Comparison of ENCODE assay signal across 1 mouse cellular context in the genomic region with DNA sequence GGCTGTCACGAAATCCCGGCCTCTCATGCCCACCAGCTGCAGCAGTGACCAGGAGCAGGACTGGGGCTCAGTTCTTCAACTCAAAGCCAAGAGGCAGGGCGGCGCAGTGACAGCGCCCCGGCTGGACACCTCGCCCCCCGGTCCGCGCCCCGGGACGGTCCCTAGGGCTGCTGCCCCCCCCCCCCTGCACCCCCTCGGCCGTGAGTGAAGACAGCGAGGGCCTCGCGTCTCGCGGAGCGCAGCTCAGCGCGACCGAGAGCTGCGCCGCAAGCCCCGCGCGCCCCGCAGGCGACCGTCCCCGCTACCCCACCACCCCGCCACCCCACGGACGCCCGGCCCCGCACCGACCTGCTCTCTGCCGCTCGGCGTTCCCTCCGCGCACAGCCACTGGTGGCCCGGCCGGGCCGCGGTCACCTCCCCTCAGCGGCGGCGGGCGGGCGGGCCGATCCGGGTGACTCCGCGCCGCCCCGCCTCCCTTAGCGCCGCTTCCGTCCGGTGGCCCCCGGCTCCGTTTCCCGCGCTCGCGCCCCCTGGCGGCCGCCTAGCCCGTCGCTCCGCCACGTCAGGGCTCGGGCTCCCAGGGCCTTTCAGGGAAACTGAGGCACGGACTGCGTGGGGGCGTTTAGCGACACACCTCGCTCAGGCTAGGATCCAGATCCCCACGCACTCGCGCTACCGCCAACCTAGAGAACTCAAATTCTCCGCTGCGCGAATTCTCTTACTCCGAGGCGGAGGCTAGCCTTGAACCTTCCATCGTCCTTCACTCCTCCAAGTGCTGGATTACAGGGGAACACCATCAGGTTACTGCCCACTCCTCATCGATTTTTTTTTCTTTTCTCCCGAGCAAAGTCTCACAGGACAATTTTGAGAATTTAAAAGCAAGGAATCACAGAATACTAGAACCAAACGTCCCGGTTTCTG.
TF ChIP-seq lines count a peak whose summit lies in the region.

A gene (minus strand): TSS at position 423 of the 921 bp plus-strand sequence.

TF ChIP-seq in CH12.LX, 34 proteins besides CTCF, POLR2A, EP300 and RAD21:
- no peak for TF ChIP-seq ZKSCAN1 (IDR thresholded peaks at IDR 0.05; ENCODE audit: borderline replicate concordance, low read depth, low read length)
- peak; percentile 38; the same call in 1 of the 2 replicates for TF ChIP-seq MXI1 (IDR thresholded peaks at IDR 0.05; ENCODE audit: low read depth, low read length)
- TF ChIP-seq JUN (IDR thresholded peaks at IDR 0.05; ENCODE audit: insufficient read depth, low read depth, low read length): no peak
- no peak for TF ChIP-seq E2F4 (IDR thresholded peaks at IDR 0.05; ENCODE audit: insufficient replicate concordance, low read depth, low read length)
- TF ChIP-seq HCFC1 (IDR thresholded peaks at IDR 0.05; ENCODE audit: low read depth, low read length): 0 out of 2 replicates have a peak, but pooled peaks have one; percentile 26
- no peak for TF ChIP-seq MAX (IDR thresholded peaks at IDR 0.05; ENCODE audit: low read length)
- TF ChIP-seq USF2 (conservative IDR thresholded peaks at IDR 0.05; ENCODE audit: low read depth, low read length): no peak
- no peak for TF ChIP-seq NELFE (IDR thresholded peaks at IDR 0.05; ENCODE audit: low read depth, low read length)
- TF ChIP-seq MAZ (IDR thresholded peaks at IDR 0.05; ENCODE audit: low read depth, low read length): peak; percentile 63; the same call in 1 of the 2 replicates
- 0 out of 2 replicates have a peak, but pooled peaks have one; percentile 26 for TF ChIP-seq IRF4 (IDR thresholded peaks at IDR 0.05; ENCODE audit: low read depth, low read length)
- no peak for TF ChIP-seq ZC3H11A (IDR thresholded peaks at IDR 0.05; ENCODE audit: low read depth, low read length)
- peak; percentile 77 for TF ChIP-seq SMC3 (IDR thresholded peaks at IDR 0.05; ENCODE audit: low read depth, low read length)
- no peak for TF ChIP-seq ZMIZ1 (IDR thresholded peaks at IDR 0.05; ENCODE audit: low read depth, low read length)
- TF ChIP-seq ELF1 (IDR thresholded peaks at IDR 0.05; ENCODE audit: low read depth, low read length): peak; percentile 69
- no peak for TF ChIP-seq KAT2A (IDR thresholded peaks at IDR 0.05; ENCODE audit: insufficient replicate concordance, low read length)
- TF ChIP-seq UBTF (IDR thresholded peaks at IDR 0.05; ENCODE audit: low read depth, low read length): 0 out of 2 replicates have a peak, but pooled peaks have one; percentile 68
- no peak for TF ChIP-seq ZNF384 (IDR thresholded peaks at IDR 0.05; ENCODE audit: low read depth, low read length)
- TF ChIP-seq RCOR1 (conservative IDR thresholded peaks at IDR 0.05; ENCODE audit: low read depth, low read length): no peak
- TF ChIP-seq SIN3A (IDR thresholded peaks at IDR 0.05; ENCODE audit: low read length): no peak
- 0 out of 2 replicates have a peak, but pooled peaks have one; percentile 49 for TF ChIP-seq TCF12 (IDR thresholded peaks at IDR 0.05; ENCODE audit: low read depth, low read length)
- no peak for TF ChIP-seq MYC (IDR thresholded peaks at IDR 0.05; ENCODE audit: low read depth, low read length)
- no peak for TF ChIP-seq BHLHE40 (IDR thresholded peaks at IDR 0.05; ENCODE audit: low read depth, low read length)
- no peak for TF ChIP-seq CHD1 (IDR thresholded peaks at IDR 0.05; ENCODE audit: low read depth, low read length)
- TF ChIP-seq MEF2A (IDR thresholded peaks at IDR 0.05; ENCODE audit: borderline replicate concordance, low read depth, low read length): no peak
- TF ChIP-seq USF1 (IDR thresholded peaks at IDR 0.05; ENCODE audit: low read depth, low read length): no peak
